Mouse (Mus musculus): Measurements from ENCODE around the gene Gm17657. TPM values are rescaled to one million over a fixed set of nuclear protein-coding genes. Genes with fewer than 3 reads are reported as not detected.

Gene Gm17657
- polyA plus RNA-seq, 1 experiment from 2014 or later = not detected

GRCm38 (mm10) chr17:29554176-29554575 is 4.7 kb upstream of the Gm17657 start:
- no peak overlapping the region for H3K4me3 ChIP-seq (ENCODE audit: low read length)
- no peak for ATAC-seq (replicated peaks; ENCODE audit: extremely low read depth, insufficient read depth, low FRiP score)
- H3K27me3 ChIP-seq (ENCODE audit: control insufficient read depth, insufficient read depth, low read length) = no peaks in the 10 kb centered on the region
- H3K4me1 ChIP-seq (ENCODE audit: control insufficient read depth, insufficient read depth, low read length) = peaks cover 25% of the 10 kb centered on the region
- no peaks in the 10 kb centered on the region for H3K9me3 ChIP-seq (replicated peaks; ENCODE audit: control insufficient read depth, low read length)
- no peak overlapping the region for H3K27ac ChIP-seq (ENCODE audit: low read length)
- H3K9ac ChIP-seq (ENCODE audit: low read length) = no peak overlapping the region
- no peaks in the 10 kb centered on the region; the same call in 1 of the 2 replicates for H3K36me3 ChIP-seq (ENCODE audit: control insufficient read depth, insufficient read depth)
- no peak overlapping the region for H3K4me2 ChIP-seq (ENCODE audit: low read depth, low read length)

DNA sequence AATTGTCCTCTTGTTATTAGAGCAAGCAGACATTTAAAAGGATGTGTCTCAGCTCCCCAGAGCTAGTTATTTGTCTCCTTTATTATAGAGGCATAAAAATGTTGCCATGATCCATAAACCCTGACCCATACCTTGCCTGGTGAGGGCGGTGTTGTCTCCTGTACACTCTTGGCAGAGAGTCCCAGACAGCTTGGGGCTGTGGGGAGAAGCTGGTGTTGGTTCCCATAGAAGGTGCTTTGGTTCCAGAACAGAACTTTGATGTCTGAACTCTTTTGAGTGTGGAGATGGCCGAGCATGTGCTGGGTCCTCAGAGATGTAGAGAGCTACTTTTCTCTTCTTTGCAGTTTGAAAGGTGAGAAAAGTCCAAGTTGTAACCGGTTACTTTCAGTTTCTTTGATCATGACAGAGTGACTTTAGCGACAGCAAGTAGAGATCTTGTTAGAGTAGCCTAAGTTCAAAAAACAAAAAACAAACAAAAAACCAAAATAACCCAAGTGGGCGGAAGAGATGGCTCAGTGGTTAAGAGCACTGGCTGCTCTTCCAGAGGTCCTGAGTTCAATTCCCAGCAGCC is 2.8 kb upstream of the Gm17657 start, which contains the start of gene Tmem217:
TSS of gene Tmem217 (minus strand) at position 224 of the 571 bp plus-strand sequence.
- Histone ChIP-seq H3K27ac (ENCODE audit: low read length) (peak within 1 kb of the TSS; percentile 17), H3K4me3 (ENCODE audit: low read length) (peak within 1 kb of the TSS; percentile 9; the same call in 1 of the 2 replicates), H3K27me3 (ENCODE audit: control insufficient read depth, insufficient read depth, low read length) (no peaks in the 10 kb centered on the region), H3K36me3 (ENCODE audit: control insufficient read depth, insufficient read depth) (no peaks in the 10 kb centered on the region), H3K9me3 (replicated peaks; ENCODE audit: control insufficient read depth, low read length) (no peaks in the 10 kb centered on the region), H3K4me2 (ENCODE audit: low read depth, low read length) (peak within 1 kb of the TSS; percentile 96), H3K4me1 (ENCODE audit: control insufficient read depth, insufficient read depth, low read length) (peaks cover 27% of the 10 kb centered on the region), H3K9ac (ENCODE audit: low read length) (no peak within 1 kb of the TSS)
- ATAC-seq (replicated peaks; ENCODE audit: extremely low read depth, insufficient read depth, low FRiP score) = no peak
- WGBS = 84% methylated on average over 5 of the region's 5 CpGs

- peak overlapping the region; percentile 73 for H3K4me3 ChIP-seq (ENCODE audit: low read length)
- H3K4me2 ChIP-seq (ENCODE audit: low read depth, low read length) = peak overlapping the region; percentile 96
- 29% methylated on average over 6 of the region's 6 CpGs for WGBS
- peaks cover 17% of the 10 kb centered on the region for H3K4me1 ChIP-seq (ENCODE audit: control insufficient read depth, insufficient read depth, low read length)
- H3K27ac ChIP-seq (ENCODE audit: low read length) = peak overlapping the region; percentile 17
- H3K27me3 ChIP-seq (ENCODE audit: control insufficient read depth, insufficient read depth, low read length) = no peaks in the 10 kb centered on the region
- no peak for ATAC-seq (replicated peaks; ENCODE audit: extremely low read depth, insufficient read depth, low FRiP score)
- H3K9me3 ChIP-seq (replicated peaks; ENCODE audit: control insufficient read depth, low read length) = no peaks in the 10 kb centered on the region
- peak overlapping the region; percentile 82; the same call in 1 of the 2 replicates for H3K9ac ChIP-seq (ENCODE audit: low read length)
- no peaks in the 10 kb centered on the region for H3K36me3 ChIP-seq (ENCODE audit: control insufficient read depth, insufficient read depth)
Measured at GRCm38 (mm10) chr17:29551019-29551418, 1.6 kb upstream of the Gm17657 start.

- Histone ChIP-seq H3K9ac (ENCODE audit: low read length) (no peak overlapping the region), H3K4me2 (ENCODE audit: low read depth, low read length) (peak overlapping the region; percentile 60), H3K4me1 (ENCODE audit: control insufficient read depth, insufficient read depth, low read length) (peaks cover 17% of the 10 kb centered on the region), H3K27ac (ENCODE audit: low read length) (no peak overlapping the region), H3K4me3 (ENCODE audit: low read length) (no peak overlapping the region; the same call in 1 of the 2 replicates), H3K36me3 (ENCODE audit: control insufficient read depth, insufficient read depth) (no peaks in the 10 kb centered on the region), H3K9me3 (replicated peaks; ENCODE audit: control insufficient read depth, low read length) (no peaks in the 10 kb centered on the region), H3K27me3 (ENCODE audit: control insufficient read depth, insufficient read depth, low read length) (no peaks in the 10 kb centered on the region)
- no peak for ATAC-seq (replicated peaks; ENCODE audit: extremely low read depth, insufficient read depth, low FRiP score)
- 39% methylated on average over 8 of the region's 8 CpGs for WGBS
Measured at GRCm38 (mm10) chr17:29548994-29549393, 444 bp downstream of the Gm17657 start.

GRCm38 (mm10) chr17:29548494-29548893 is 944 bp downstream of the Gm17657 start:
- Histone ChIP-seq H3K4me3 (ENCODE audit: low read length) (no peak overlapping the region), H3K9me3 (replicated peaks; ENCODE audit: control insufficient read depth, low read length) (no peaks in the 10 kb centered on the region), H3K4me2 (ENCODE audit: low read depth, low read length) (no peak overlapping the region), H3K36me3 (ENCODE audit: control insufficient read depth, insufficient read depth) (no peaks in the 10 kb centered on the region), H3K27ac (ENCODE audit: low read length) (no peak overlapping the region), H3K4me1 (ENCODE audit: control insufficient read depth, insufficient read depth, low read length) (peaks cover 17% of the 10 kb centered on the region), H3K9ac (ENCODE audit: low read length) (no peak overlapping the region), H3K27me3 (ENCODE audit: control insufficient read depth, insufficient read depth, low read length) (no peaks in the 10 kb centered on the region)
- 54% methylated on average over 3 of the region's 3 CpGs for WGBS
- ATAC-seq (replicated peaks; ENCODE audit: extremely low read depth, insufficient read depth, low FRiP score) = no peak

- Histone ChIP-seq H3K27ac (ENCODE audit: low read length) (no peak overlapping the region), H3K4me1 (ENCODE audit: control insufficient read depth, insufficient read depth, low read length) (peaks cover 5% of the 10 kb centered on the region), H3K27me3 (ENCODE audit: control insufficient read depth, insufficient read depth, low read length) (no peaks in the 10 kb centered on the region), H3K9ac (ENCODE audit: low read length) (no peak overlapping the region), H3K4me2 (ENCODE audit: low read depth, low read length) (no peak overlapping the region), H3K9me3 (replicated peaks; ENCODE audit: control insufficient read depth, low read length) (no peaks in the 10 kb centered on the region), H3K36me3 (ENCODE audit: control insufficient read depth, insufficient read depth) (no peaks in the 10 kb centered on the region), H3K4me3 (ENCODE audit: low read length) (no peak overlapping the region)
- WGBS = 88% methylated on average over 5 of the region's 5 CpGs
- ATAC-seq (replicated peaks; ENCODE audit: extremely low read depth, insufficient read depth, low FRiP score) = no peak
Measured at GRCm38 (mm10) chr17:29545241-29545640, 4.2 kb downstream of the Gm17657 start.

DNA sequence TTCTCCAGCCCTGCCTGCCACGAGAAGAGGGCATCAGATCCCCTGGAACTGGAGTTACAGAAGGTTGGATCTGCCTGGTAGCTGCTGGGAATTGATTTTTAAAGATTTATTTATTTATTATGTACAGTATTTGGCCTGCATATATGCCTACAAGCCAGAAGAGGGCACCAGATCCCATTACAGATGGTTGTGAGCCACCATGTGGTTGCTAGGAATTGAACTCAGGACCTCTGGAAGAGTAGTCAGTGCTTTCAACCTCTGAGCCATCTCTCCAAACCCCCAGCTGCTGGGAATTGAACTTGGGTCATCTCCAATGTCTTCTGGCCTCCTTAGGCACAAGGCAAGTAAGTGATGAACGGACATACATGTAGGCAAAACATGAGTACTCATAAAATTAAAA is 5.4 kb downstream of the Gm17657 start:
- Histone ChIP-seq H3K4me3 (ENCODE audit: low read length) (no peak overlapping the region), H3K27ac (ENCODE audit: low read length) (no peak overlapping the region), H3K4me2 (ENCODE audit: low read depth, low read length) (no peak overlapping the region), H3K27me3 (ENCODE audit: control insufficient read depth, insufficient read depth, low read length) (no peaks in the 10 kb centered on the region), H3K4me1 (ENCODE audit: control insufficient read depth, insufficient read depth, low read length) (peaks cover 1% of the 10 kb centered on the region; the same call in 1 of the 2 replicates), H3K36me3 (ENCODE audit: control insufficient read depth, insufficient read depth) (no peaks in the 10 kb centered on the region), H3K9ac (ENCODE audit: low read length) (no peak overlapping the region), H3K9me3 (replicated peaks; ENCODE audit: control insufficient read depth, low read length) (no peaks in the 10 kb centered on the region)
- no peak for ATAC-seq (replicated peaks; ENCODE audit: extremely low read depth, insufficient read depth, low FRiP score)
- WGBS = 75% methylated on average over 2 of the region's 2 CpGs

- H3K36me3 ChIP-seq (ENCODE audit: control insufficient read depth, insufficient read depth) = no peaks in the 10 kb centered on the region
- no peak overlapping the region for H3K27ac ChIP-seq (ENCODE audit: low read length)
- 82% methylated on average over 19 of the region's 19 CpGs for WGBS
- no peak overlapping the region for H3K9ac ChIP-seq (ENCODE audit: low read length)
- H3K4me2 ChIP-seq (ENCODE audit: low read depth, low read length) = no peak overlapping the region
- no peak overlapping the region for H3K4me3 ChIP-seq (ENCODE audit: low read length)
- H3K4me1 ChIP-seq (ENCODE audit: control insufficient read depth, insufficient read depth, low read length) = no peaks in the 10 kb centered on the region
- ATAC-seq (replicated peaks; ENCODE audit: extremely low read depth, insufficient read depth, low FRiP score) = no peak
- no peaks in the 10 kb centered on the region for H3K9me3 ChIP-seq (replicated peaks; ENCODE audit: control insufficient read depth, low read length)
- no peaks in the 10 kb centered on the region for H3K27me3 ChIP-seq (ENCODE audit: control insufficient read depth, insufficient read depth, low read length)
Measured at GRCm38 (mm10) chr17:29542831-29543690, 6.4 kb downstream of the Gm17657 start.

DNA sequence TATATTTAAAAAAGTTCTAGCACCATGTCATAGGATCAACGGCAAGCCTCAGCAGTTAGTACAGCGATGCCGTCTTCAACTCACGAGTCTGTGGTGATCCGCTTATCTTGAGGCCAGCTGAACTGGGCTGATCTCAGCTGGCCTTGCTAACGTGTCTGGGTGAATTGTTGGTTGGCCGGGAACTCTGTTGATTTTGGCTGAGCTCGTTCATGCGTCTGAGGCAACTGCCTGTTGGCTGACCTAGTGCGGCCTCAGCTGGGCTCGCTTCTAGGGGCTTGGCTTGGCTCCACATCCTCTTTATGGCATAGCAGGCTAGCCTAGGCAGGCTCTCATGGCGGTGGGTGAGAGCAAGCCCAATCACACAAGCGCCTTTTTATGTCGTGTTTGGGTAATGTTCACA is 8.0 kb downstream of the Gm17657 start:
- H3K4me1 ChIP-seq (ENCODE audit: control insufficient read depth, insufficient read depth, low read length) = no peaks in the 10 kb centered on the region
- peak; percentile 82 for ATAC-seq (replicated peaks; ENCODE audit: extremely low read depth, insufficient read depth, low FRiP score)

More for the DNA sequence above, 8.0 kb downstream of the Gm17657 start:
- Histone ChIP-seq H3K27me3 (ENCODE audit: control insufficient read depth, insufficient read depth, low read length) (no peaks in the 10 kb centered on the region), H3K36me3 (ENCODE audit: control insufficient read depth, insufficient read depth) (no peaks in the 10 kb centered on the region), H3K9me3 (replicated peaks; ENCODE audit: control insufficient read depth, low read length) (no peaks in the 10 kb centered on the region), H3K9ac (ENCODE audit: low read length) (no peak overlapping the region), H3K27ac (ENCODE audit: low read length) (no peak overlapping the region), H3K4me3 (ENCODE audit: low read length) (no peak overlapping the region), H3K4me2 (ENCODE audit: low read depth, low read length) (no peak overlapping the region)
- WGBS = 48% methylated on average over 14 of the region's 14 CpGs

All from heart, embryonic 16.5 days (tissue).